Mouse (Mus musculus): Measurements from ENCODE around the gene Rsl24d1.
A peak's percentile ranks its signal among the peaks of the same experiment; 100 is the strongest.
"Not testable (repeated sequence)": the region's sequence is repeated elsewhere in the genome, so short reads cannot be mapped to it uniquely, and the experiment has no call there.

Rsl24d1 gene

DNA sequence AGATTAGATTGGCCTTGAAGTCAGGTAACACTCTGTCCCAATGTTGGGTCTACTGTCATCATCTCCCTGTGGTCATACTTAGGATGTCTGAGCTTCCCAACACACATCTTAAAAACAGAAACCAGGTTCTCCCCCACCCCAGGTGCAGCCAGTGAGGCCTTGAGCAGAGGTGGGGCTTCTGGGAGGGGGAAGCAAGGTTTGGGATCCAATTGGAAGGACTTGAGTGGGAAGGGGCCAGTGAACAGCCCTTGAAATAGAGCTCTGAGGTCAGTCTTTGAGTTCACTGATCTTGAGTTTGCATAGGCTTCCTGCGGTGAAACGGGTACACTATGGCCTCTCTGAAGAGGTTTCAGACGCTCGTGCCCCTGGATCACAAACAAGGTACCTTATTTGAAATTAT, 11.0 kb upstream of the Rsl24d1 start, which contains the start of gene Gm20509:
Gene Gm20509 (plus strand): TSS at position 290 of the 400 bp plus-strand sequence.
- no peak for DNase-seq (ENCODE audit: low spot score in 2 of 2)

DNA sequence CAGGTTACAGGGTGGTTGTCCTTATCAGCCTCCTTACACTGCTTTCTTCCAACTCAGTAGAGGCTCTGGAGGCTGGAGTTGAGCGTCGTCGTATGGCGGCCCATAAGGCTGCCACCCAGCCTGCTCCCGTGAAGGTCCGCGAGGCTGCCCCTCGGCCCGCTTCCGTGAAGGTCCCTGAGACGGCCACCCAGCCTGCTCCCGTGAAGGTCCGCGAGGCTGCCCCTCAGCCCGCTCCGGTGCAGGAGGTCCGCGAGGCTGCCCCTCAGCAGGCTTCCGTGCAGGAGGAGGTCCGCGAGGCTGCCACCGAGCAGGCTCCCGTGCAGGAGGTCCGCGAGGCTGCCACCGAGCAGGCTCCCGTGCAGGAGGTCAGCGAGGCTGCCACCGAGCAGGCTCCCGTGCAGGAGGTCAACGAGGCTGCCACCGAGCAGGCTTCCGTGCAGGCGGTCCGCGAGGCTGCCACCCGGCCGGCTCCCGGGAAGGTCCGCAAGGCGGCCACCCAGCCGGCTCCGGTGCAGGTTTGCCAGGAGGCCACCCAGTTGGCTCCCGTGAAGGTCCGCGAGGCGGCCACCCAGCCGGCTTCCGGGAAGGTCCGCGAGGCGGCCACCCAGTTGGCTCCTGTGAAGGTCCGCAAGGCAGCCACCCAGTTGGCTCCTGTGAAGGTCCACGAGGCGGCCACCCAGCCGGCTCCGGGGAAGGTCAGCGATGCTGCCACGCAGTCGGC, 9.9 kb upstream of the Rsl24d1 start:
- peak in 1 of 2 experiments; percentile 29 for DNase-seq (ENCODE audit: low spot score in 2 of 2)

DNA sequence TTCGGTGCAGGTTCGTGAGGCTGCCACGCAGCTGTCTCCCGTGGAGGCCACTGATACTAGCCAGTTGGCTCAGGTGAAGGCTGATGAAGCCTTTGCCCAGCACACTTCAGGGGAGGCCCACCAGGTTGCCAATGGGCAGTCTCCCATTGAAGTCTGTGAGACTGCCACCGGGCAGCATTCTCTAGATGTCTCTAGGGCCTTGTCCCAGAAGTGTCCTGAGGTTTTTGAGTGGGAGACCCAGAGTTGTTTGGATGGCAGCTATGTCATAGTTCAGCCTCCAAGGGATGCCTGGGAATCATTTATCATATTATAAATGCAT, 9.4 kb upstream of the Rsl24d1 start:
- no peak for DNase-seq (ENCODE audit: low spot score in 2 of 2)

DNA sequence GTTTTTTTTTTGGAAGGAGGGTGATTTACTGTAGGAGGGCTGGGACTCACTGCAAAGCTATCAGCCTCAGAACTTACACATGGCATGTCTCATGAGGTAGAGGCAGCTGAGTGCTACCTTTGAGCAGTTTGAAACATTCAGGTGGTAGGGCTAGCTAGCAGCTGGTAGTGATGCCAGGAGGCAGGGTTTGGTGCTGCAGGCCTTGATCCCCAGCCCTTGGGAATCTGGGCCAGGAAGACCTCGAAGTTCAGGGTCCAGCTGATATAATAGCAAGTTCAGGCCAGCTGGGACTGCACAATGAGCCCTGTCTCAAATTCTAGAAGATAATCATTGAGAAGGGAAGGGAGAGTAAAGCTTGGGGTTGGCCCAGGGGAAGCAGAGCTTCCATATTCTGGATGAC, 8.1 kb upstream of the Rsl24d1 start:
- no peak for DNase-seq (ENCODE audit: low spot score in 2 of 2)

DNA sequence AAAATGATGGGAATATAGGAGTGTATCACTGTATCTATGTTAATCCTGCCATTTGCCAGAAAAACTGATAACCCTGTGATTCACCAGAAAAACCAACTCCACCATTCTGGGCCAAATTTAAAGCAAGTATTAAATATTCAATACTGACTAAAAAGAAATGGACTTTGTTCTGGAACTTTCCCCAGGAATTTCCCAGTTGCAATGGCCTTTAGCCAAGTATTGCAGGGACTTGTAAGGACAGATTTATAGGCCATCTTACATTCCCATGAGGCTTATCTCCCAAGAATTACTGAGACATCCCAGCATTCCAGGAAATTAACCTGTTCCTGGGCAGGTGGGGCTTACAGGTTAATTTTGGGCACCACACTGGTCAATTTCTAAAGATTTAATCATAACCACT, 7.5 kb upstream of the Rsl24d1 start:
- no peak for DNase-seq (ENCODE audit: low spot score in 2 of 2)

DNA sequence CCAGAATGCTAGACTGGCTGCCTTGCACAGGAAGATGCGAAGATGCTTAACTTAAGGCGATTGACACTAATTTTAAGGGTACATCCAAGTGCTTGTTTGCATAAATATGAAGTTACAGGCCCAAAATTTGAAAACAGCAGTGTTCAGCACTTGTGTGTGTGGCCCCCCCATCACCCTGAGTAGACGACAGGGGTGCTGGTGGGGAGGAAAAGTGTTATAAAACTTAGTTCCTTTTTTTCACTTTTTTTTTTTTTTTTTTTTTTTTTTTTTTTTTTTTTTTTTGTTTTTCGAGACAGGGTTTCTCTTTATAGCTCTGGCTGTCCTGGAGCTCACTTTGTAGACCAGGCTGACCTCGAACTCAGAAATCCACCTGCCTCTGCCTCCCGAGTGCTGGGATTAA, 3.5 kb downstream of the Rsl24d1 start:
- DNase-seq (ENCODE audit: low spot score in 2 of 2): not testable (repeated sequence)

DNA sequence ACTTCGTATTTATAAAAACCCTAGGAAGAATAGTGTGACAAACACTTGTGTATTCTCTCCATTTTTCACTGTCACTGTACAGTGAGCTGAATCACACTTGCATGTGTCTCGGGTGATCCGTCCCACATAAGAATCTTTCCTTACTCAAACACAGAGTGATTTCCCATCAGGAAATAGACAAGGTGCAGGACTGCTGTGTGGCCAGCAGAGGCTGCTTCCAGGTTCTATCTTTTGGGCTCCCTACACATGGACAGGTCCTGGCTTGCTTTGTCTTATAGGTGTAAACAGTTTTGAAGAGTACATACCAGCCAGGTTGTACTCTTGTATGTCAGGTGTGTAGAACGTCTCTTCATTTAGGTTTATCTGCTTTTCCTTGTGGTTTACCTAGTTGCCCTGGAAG, 4.8 kb downstream of the Rsl24d1 start:
- DNase-seq (ENCODE audit: low spot score in 2 of 2): no peak

DNA sequence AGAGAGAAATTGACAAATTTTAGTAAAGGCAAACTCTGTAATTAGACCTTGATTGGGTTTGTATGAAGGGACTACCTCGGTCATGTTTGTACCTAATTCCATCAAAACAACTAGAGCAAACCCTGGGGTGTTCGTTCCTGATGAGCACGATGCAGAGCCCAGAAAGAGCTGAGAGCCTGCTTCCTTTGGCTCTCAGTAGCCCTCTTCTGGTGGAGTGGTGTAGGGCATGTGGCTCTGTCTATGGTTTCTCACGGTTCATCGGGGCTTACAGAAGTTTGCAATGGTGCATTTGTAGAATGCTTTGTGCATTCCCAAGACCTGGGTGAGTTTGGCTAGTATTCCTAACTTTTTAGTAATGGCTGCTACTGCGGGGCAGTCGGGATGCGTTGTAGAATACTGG, 8.5 kb downstream of the Rsl24d1 start:
- peak in 1 of 2 experiments; percentile 20 for DNase-seq (ENCODE audit: low spot score in 2 of 2)

DNA sequence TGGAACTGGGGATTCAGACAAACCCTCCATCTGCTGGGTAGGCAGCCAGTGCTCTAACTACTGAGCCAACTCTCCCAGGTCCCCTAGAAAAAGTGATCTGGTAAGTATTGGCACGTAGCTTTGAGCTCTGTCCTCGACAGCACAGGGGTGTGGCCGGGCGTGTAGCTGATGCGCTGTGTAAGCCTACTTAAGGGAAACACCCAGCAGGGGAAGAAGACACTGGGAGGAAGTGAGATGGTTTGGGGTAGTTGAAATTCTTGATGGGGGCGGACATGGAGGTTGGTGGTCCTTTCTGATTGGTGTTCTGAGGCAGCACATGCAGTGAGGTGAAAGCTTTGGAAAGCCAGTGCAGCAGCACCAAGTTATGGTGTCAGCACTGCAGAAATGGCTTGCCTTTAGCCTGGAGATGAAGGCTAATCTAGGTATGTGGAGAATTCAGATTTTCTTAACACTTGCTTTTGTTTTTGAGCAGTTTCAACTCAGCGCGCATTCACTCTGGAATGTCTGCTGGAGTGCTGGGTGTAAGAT, 11.9 kb downstream of the Rsl24d1 start:
- no peak for DNase-seq (ENCODE audit: low spot score in 2 of 2)

DNA sequence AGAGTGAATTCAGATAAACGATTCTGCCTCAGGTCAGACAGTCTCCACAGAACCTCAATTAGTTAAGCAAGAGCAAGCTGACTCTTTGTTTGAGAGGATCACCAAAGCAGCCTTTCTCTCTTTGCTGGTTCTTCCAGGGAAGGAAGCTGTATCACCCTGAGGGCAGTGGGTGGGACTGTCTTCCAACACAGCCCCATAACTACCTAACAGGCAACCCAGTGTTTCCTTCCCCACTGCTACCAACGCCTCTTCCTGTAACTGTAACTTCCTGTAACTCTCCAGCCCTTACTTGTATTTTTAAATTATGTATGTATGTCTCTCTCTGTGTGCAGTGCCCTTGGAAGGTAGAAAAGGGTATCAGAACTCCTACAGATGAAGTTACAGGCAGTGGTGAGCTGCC, 14.2 kb downstream of the Rsl24d1 start:
- DNase-seq (ENCODE audit: low spot score in 2 of 2): no peak

DNA sequence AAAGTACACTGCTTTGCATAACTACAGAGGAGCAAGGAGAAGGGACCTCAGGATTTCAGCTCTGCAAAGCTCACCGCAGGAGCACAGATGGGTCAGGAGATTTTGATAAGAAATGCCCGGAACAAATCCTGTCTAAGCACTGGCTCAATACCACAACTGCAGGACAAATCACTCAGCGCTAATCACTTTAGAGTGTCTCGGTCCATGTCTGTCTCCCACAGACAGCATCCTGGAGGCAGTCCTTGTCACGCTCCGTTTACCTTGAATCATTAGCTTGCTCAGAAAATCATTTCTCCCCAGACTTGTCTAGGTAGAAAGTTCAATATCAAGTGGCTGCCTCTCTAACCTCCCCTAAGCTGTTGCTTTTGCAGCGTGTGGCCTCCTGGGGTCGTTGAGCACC, 16.6 kb downstream of the Rsl24d1 start:
- DNase-seq (ENCODE audit: low spot score in 2 of 2): no peak

DNA sequence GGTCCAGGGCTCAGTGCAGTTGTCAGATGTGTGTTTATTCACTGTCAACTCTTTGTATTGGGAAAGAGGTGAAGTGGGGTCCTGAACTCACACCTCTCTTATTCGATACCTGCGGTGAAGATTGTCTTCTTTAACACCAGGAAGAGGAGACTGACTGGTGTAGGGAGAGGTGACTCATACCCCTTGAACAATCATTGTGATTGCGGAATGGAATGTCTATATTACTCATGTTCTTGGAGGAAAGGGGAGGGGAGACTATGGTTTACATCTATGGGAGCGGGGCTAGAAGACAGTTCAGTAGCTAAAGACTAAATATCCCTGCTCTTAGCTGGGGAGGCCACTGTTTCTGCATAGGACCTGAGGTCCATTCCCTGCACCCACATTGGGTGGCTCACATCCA, 17.3 kb downstream of the Rsl24d1 start:
- no peak for DNase-seq (ENCODE audit: low spot score in 2 of 2)

DNA sequence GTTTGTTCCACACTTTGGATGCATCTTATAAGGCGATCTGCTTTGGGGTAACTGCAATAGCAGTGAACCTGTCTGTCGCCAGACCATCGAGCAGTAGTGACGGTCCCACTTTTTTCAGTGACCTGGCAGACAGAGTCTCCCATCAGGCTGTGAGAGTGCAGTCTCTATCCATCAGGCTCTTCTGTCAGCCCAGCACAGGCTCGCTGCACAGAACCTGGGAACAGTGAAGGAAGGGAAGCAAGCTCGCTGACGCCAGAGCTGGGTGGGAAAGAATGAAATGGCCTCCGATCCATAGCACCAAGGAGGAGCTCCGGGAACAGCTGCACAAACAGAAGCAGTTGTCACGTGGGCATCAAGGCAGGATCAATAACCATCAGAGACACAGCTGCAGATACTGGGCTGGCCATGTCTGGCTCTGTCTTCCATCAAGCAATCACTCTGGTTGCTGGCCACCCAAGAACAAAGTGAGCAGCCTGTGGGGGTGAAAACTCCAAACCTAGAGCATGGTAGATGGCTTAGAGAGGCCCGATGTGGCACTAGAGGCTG, 24.2 kb downstream of the Rsl24d1 start:
- no peak for DNase-seq (ENCODE audit: low spot score in 2 of 2)

DNA sequence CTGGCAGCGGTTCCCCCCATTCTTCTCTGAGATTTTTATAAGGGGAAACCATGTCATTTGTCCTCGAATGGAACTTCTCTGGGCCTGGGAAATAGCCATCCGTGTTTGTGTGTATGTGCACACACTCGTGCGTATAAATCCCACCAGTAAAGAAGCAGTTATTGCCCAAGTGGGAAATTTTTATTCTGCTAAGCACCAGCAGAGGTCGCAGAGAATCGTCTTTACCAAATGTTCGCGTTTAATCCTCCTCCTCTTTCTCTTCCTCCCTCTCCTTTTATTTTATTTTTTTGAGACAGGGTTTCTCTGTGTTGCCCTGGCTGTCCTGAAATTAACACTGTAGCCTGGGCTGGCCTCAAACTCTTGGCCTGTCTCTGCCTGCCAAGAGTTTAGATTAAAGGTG, 41.1 kb downstream of the Rsl24d1 start:
- no peak for DNase-seq (ENCODE audit: low spot score in 2 of 2)

DNA sequence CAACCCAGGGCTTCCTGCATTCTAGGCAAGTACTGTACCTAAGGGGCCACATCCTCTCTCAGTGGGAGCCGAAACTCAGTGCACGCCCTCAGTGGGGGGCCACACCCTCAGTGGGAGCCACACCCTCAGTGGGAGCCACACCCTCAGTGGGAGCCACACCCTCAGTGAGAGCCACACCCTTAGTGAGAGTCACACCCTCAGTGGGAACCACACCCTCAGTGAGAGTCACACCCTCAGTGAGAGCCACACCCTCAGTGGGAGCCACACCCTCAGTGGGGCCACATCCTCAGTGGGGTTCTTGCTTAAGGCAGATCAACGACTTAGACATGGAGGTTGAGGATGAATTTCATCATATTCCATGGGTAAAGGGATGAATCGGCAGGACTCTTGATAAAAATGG, 44.7 kb downstream of the Rsl24d1 start:
- no peak for DNase-seq (ENCODE audit: low spot score in 2 of 2)

DNA sequence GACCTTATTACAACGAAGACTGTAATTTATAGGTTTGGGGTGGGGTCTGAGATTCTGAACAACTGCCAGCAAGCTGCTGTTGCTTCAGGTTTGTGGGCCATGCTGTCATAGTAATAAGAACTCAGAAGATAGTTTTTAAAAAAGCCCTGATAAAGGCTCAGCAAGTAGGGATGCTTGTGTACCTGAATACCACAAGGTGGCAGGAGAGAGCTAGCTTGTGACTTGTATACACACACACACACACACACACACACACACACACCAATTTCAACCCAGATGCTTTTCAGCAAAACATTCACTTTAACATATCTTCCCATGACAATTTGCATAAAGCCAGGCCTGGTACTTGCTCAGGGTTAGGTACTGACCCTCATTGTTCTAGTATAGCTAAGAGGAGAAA, 46.0 kb downstream of the Rsl24d1 start:
- no peak for DNase-seq (ENCODE audit: low spot score in 2 of 2)

DNA sequence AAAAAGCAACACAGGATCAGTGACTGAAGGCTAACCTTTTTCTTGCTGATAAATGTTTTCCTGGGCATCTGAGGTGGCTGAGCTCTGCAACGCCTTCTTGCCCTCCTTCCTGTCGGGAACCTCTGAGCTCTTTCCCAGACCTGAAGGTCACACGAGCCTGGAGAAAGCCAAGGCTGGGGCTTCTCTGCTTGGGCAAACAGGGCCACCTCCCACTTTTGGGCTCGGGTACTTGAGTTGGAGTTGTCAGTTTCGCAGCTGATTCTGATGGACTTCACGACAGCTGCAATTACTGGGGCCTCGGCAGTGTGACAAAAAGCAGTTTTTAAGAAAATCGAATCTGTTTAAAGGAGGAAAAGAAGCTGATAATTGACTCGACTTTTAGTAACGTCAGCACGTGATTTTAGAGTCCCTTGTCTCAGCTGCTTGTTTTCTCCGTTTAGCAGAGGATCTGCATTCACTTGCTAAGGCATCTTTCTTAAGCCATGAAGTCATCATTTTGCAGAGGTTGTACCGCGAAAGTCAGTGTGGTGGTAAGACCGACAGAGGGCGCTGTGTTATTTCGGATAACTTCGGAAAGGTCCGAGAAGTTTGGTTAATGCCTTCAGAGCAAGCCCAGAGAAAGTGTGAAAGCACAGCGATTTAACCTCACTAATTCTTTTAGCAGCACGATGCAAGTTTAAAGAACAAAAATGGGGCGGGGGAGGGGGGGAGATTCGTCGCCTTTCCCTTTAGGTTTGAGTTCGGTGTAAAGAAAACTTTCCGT, 49.5 kb downstream of the Rsl24d1 start:
- peak; percentile 76 to 81 for DNase-seq (ENCODE audit: low spot score in 2 of 2)

DNA sequence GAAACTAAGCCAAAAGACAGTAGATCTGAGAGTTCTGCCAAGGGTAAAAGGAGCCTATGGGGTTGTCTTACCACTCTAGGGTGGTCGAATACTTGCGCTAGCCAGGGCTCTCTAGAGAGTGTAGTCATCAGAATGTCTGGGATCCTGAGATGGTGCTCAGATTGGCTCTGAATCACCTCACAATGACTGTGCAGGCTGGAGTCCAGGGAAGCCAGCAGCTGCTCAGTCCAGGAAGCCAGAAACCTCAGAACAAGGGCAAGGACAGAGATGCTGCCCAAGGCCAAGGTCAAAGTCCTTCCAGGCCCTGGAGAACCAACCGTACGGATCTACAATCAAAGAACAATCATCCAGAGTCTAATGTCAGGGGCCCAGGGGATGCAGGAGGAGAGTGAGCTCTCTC, 52.4 kb downstream of the Rsl24d1 start:
- no peak for DNase-seq (ENCODE audit: low spot score in 2 of 2)

Measured in cerebellum, postnatal 4 days (tissue).